Mouse (Mus musculus) inflammation-experienced regulatory T-cells, adult 16 weeks (primary cell): ENCODE data around the gene Cnpy4. TPM values are rescaled to one million over a fixed set of nuclear protein-coding genes. Genes with fewer than 3 reads are reported as not detected.

Source experiments
- polyA plus RNA-seq: library from polyadenylated mRNA; unstranded; fragments of 100-300 nt; shearing (Covaris generic); gene quantifications from one replicate; pipeline ENCODE4 v1.2.1, GENCODE M21; 2017

Cnpy4 gene
- polyA plus RNA-seq: 19.3 TPM

GRCm38 (mm10) chr5:138186950-138187638, at the start of gene Cnpy4, which contains the start of gene Taf6:
Gene Cnpy4, plus strand, starts transcription at chr5:138187485.
Gene Taf6, minus strand, starts transcription at chr5:138187451.

GRCm38 (mm10) chr5:138155443-138155976, 31.8 kb upstream of the Cnpy4 start, which contains the start of gene Zfp113:
Gene Zfp113, minus strand, starts transcription at chr5:138155744.

GRCm38 (mm10) chr5:138160842-138161665, 26.2 kb upstream of the Cnpy4 start, which contains the start of gene Cops6:
Gene Cops6, plus strand, starts transcription at chr5:138161071.

GRCm38 (mm10) chr5:138171695-138172491, 15.4 kb upstream of the Cnpy4 start, which contains the start of the genes Ap4m1 and Mcm7:
Gene Ap4m1, plus strand, starts transcription at chr5:138172002.
Gene Mcm7, minus strand, starts transcription at chr5:138172422.

DNA sequence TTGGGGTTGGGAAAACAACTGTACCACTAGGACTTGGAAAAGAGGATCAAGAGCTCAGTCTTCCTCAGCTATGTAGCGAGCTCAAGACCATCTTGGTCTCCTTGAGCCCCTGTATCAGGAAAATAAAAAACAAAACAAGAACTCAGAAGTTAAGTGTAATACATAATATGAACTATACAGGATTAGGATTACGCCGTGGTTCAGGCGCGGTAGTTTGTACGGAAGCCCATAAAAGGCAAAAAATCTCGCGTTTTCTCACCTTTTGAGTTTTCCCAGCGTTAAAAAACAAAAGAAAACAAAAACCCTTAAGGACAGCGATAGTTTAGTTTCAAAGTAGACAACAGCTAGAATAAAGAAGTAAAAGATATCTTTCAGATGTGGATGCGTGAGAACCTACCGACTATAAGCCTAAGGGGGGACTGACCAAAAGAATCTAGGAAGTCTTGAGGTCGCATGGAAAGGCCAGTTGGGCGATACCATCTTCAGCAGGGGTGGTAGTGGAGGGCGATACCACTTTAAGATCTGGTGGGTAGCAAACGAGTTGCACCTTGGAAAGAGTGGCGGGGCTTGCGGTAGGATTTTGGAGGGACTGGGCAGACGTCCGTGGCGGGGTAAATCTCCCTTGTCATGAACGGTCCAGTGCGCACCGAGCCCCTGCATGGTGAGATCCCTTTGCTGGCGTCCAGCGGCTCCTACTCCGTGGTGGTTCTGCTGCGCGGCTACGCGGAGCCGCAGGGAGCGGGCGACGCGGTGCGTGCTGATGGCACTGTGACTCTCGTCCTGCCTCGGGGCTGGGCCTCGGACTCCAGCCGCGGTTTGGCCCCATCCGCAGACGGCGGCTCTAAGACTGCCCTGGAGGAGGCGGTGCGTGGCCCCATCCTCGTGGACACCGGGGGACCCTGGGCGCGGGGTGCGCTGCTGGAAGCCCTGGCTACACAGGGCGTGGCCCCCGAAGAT, 6.8 kb downstream of the Cnpy4 start, which contains the start of gene Mblac1:
TSS of gene Mblac1 (plus strand) at position 544 of the 957 bp plus-strand sequence.

GRCm38 (mm10) chr5:138225700-138226099, 38.4 kb downstream of the Cnpy4 start, which contains the start of gene Nxpe5:
Gene Nxpe5, plus strand, starts transcription at chr5:138225898.

Other genes starting within 250 kb of the Cnpy4 start
- not detected for gene Gjc3, start 224.4 kb upstream of the Cnpy4 start, polyA plus RNA-seq
- gene Azgp1, start 206.0 kb upstream of the Cnpy4 start, polyA plus RNA-seq: not detected
- gene Smok3a, start 166.2 kb upstream of the Cnpy4 start, polyA plus RNA-seq: not detected
- not detected for gene Smok3b, start 166.1 kb upstream of the Cnpy4 start, polyA plus RNA-seq
- not detected for gene Smok3c, start 134.3 kb upstream of the Cnpy4 start, polyA plus RNA-seq
- 24.9 TPM for gene Zkscan1, start 102.4 kb upstream of the Cnpy4 start, polyA plus RNA-seq
- gene Zscan21, start 70.6 kb upstream of the Cnpy4 start, polyA plus RNA-seq: 29.4 TPM
- 21.6 TPM for gene Zfp113, start 31.7 kb upstream of the Cnpy4 start, polyA plus RNA-seq
- gene Cops6, start 26.4 kb upstream of the Cnpy4 start, polyA plus RNA-seq: 229 TPM
- gene Ap4m1, start 15.5 kb upstream of the Cnpy4 start, polyA plus RNA-seq: 12.5 TPM
- 98.7 TPM for gene Mcm7, start 15.1 kb upstream of the Cnpy4 start, polyA plus RNA-seq
- gene Taf6, start within 50 bp of the Cnpy4 start, polyA plus RNA-seq: 66.2 TPM
- gene Mblac1, start 6.8 kb downstream of the Cnpy4 start, polyA plus RNA-seq: 0.74 TPM
- gene Nxpe5, start 38.4 kb downstream of the Cnpy4 start, polyA plus RNA-seq: not detected
- 117 TPM for gene Lamtor4, start 68.0 kb downstream of the Cnpy4 start, polyA plus RNA-seq
- 13.3 TPM for gene BC037034, start 76.5 kb downstream of the Cnpy4 start, polyA plus RNA-seq
- gene Gal3st4, start 85.4 kb downstream of the Cnpy4 start, polyA plus RNA-seq: 1.1 TPM
- not detected for gene Gm43720, start 92.5 kb downstream of the Cnpy4 start, polyA plus RNA-seq
- 3.1 TPM for gene Gpc2, start 92.5 kb downstream of the Cnpy4 start, polyA plus RNA-seq
- 0.74 TPM for gene Stag3, start 92.8 kb downstream of the Cnpy4 start, polyA plus RNA-seq
- gene Pvrig, start 154.5 kb downstream of the Cnpy4 start, polyA plus RNA-seq: 24.7 TPM